Mouse (Mus musculus): ENCODE measurements around the gene Tubb4a. TPM values are rescaled to one million over a fixed set of nuclear protein-coding genes. Genes with fewer than 3 reads are reported as not detected.
"Not testable (repeated sequence)": the region's sequence is repeated elsewhere in the genome, so short reads cannot be mapped to it uniquely, and the experiment has no call there.

Gene Tubb4a
- total RNA-seq (2014; fragmentation: Nextera tagmentation) (not detected in 2 replicates), total RNA-seq (2017) (not detected in 2 replicates)

GRCm38 (mm10) chr17:57087049-57087832 is at the start of gene Tubb4a:
Gene Tubb4a, minus strand, starts transcription at chr17:57087782.
- ATAC-seq (replicated peaks; ENCODE audit: poor library complexity, severe bottlenecking): peak; percentile 53

GRCm38 (mm10) chr17:57135635-57136034 is 48.1 kb upstream of the Tubb4a start:
- ATAC-seq (replicated peaks; ENCODE audit: poor library complexity, severe bottlenecking): no peak

- no peak for ATAC-seq (replicated peaks; ENCODE audit: poor library complexity, severe bottlenecking)
Observed at GRCm38 (mm10) chr17:57134693-57135092, 47.1 kb upstream of the Tubb4a start.

GRCm38 (mm10) chr17:57134021-57134420 is 46.4 kb upstream of the Tubb4a start:
- not testable (repeated sequence) for ATAC-seq (replicated peaks; ENCODE audit: poor library complexity, severe bottlenecking)

- no peak for ATAC-seq (replicated peaks; ENCODE audit: poor library complexity, severe bottlenecking)
Observed at GRCm38 (mm10) chr17:57131793-57132192, 44.2 kb upstream of the Tubb4a start.

GRCm38 (mm10) chr17:57125853-57126622 is 38.5 kb upstream of the Tubb4a start:
- no peak for ATAC-seq (replicated peaks; ENCODE audit: poor library complexity, severe bottlenecking)

GRCm38 (mm10) chr17:57124792-57125191 is 37.2 kb upstream of the Tubb4a start:
- no peak for ATAC-seq (replicated peaks; ENCODE audit: poor library complexity, severe bottlenecking)

GRCm38 (mm10) chr17:57123192-57124118 is 35.9 kb upstream of the Tubb4a start:
- no peak for ATAC-seq (replicated peaks; ENCODE audit: poor library complexity, severe bottlenecking)

- ATAC-seq (replicated peaks; ENCODE audit: poor library complexity, severe bottlenecking): no peak
Observed at GRCm38 (mm10) chr17:57121856-57122255, 34.3 kb upstream of the Tubb4a start.

GRCm38 (mm10) chr17:57118524-57119349 is 31.2 kb upstream of the Tubb4a start:
- ATAC-seq (replicated peaks; ENCODE audit: poor library complexity, severe bottlenecking): peak; percentile 69

- ATAC-seq (replicated peaks; ENCODE audit: poor library complexity, severe bottlenecking): no peak
Observed at GRCm38 (mm10) chr17:57116801-57117200, 29.2 kb upstream of the Tubb4a start.

GRCm38 (mm10) chr17:57112768-57113474 is 25.3 kb upstream of the Tubb4a start:
- peak; percentile 96 for ATAC-seq (replicated peaks; ENCODE audit: poor library complexity, severe bottlenecking)

GRCm38 (mm10) chr17:57110005-57110404 is 22.4 kb upstream of the Tubb4a start:
- ATAC-seq (replicated peaks; ENCODE audit: poor library complexity, severe bottlenecking): no peak

- ATAC-seq (replicated peaks; ENCODE audit: poor library complexity, severe bottlenecking): no peak
Observed at GRCm38 (mm10) chr17:57108666-57109171, 21.1 kb upstream of the Tubb4a start.

- ATAC-seq (replicated peaks; ENCODE audit: poor library complexity, severe bottlenecking): no peak
Observed at GRCm38 (mm10) chr17:57108040-57108665, 20.6 kb upstream of the Tubb4a start.

- no peak for ATAC-seq (replicated peaks; ENCODE audit: poor library complexity, severe bottlenecking)
Observed at GRCm38 (mm10) chr17:57107064-57107463, 19.5 kb upstream of the Tubb4a start.

GRCm38 (mm10) chr17:57106035-57106368 is 18.4 kb upstream of the Tubb4a start:
- ATAC-seq (replicated peaks; ENCODE audit: poor library complexity, severe bottlenecking): no peak

Measured in granulocyte monocyte progenitor cell, adult 5-6 weeks (primary cell).